Mouse (Mus musculus) ES-E14 (cell line): ENCODE results near the gene Sgca.

ENCODE experiments used
- CHD2 ChIP-seq: IDR thresholded peaks from 2 replicates; pipeline ENCODE4 v1.6.1; 2014; ENCODE audit warnings: mild to moderate bottlenecking, low read depth, low read length, inconsistent platforms
- MAFK ChIP-seq: IDR thresholded peaks from 2 replicates; pipeline ENCODE4 v1.6.1; 2014; ENCODE audit warnings: mild to moderate bottlenecking, low read depth, low read length, inconsistent platforms; ENCODE audit not compliant: insufficient read depth
- ZNF384 ChIP-seq: IDR thresholded peaks from 2 replicates; pipeline ENCODE4 v1.6.1; 2012; ENCODE audit warnings: low read depth, low read length, inconsistent platforms

- no peak for TF ChIP-seq CHD2
- no peak for TF ChIP-seq MAFK
- TF ChIP-seq ZNF384: no peak
These were observed 9.0 kb upstream of the Sgca start for GRCm38 (mm10) chr11:94985140-94985539.
